Mouse (Mus musculus): ENCODE measurements around the gene Nol7. TPM values are rescaled to one million over a fixed set of nuclear protein-coding genes. Genes with fewer than 3 reads are reported as not detected.

Nol7 gene
- total RNA-seq, 2 experiments from 2014 or later, result 192 to 226 TPM

GRCm38 (mm10) chr13:43413611-43414010 lies 15.4 kb downstream of the Nol7 start:
- no peak for ATAC-seq (replicated peaks; ENCODE audit: poor library complexity, severe bottlenecking)

- ATAC-seq (replicated peaks; ENCODE audit: poor library complexity, severe bottlenecking), result no peak
Measured at GRCm38 (mm10) chr13:43415249-43415648, 17.1 kb downstream of the Nol7 start.

- ATAC-seq (replicated peaks; ENCODE audit: poor library complexity, severe bottlenecking), result no peak
Measured at GRCm38 (mm10) chr13:43428436-43428835, 30.2 kb downstream of the Nol7 start.

- no peak for ATAC-seq (replicated peaks; ENCODE audit: poor library complexity, severe bottlenecking)
Measured at GRCm38 (mm10) chr13:43433395-43433794, 35.2 kb downstream of the Nol7 start.

- no peak; the same call in 1 of the 2 replicates for ATAC-seq (replicated peaks; ENCODE audit: poor library complexity, severe bottlenecking)
Measured at GRCm38 (mm10) chr13:43440376-43440775, 42.2 kb downstream of the Nol7 start.

GRCm38 (mm10) chr13:43442551-43442950 lies 44.4 kb downstream of the Nol7 start:
- no peak for ATAC-seq (replicated peaks; ENCODE audit: poor library complexity, severe bottlenecking)

- no peak for ATAC-seq (replicated peaks; ENCODE audit: poor library complexity, severe bottlenecking)
Measured at GRCm38 (mm10) chr13:43443706-43444105, 45.5 kb downstream of the Nol7 start.

GRCm38 (mm10) chr13:43444717-43445116 lies 46.5 kb downstream of the Nol7 start:
- no peak for ATAC-seq (replicated peaks; ENCODE audit: poor library complexity, severe bottlenecking)

- ATAC-seq (replicated peaks; ENCODE audit: poor library complexity, severe bottlenecking), result no peak
Measured at GRCm38 (mm10) chr13:43445754-43446153, 47.6 kb downstream of the Nol7 start.

GRCm38 (mm10) chr13:43447721-43448120 lies 49.5 kb downstream of the Nol7 start:
- ATAC-seq (replicated peaks; ENCODE audit: poor library complexity, severe bottlenecking), result no peak

GRCm38 (mm10) chr13:43450686-43451085 lies 52.5 kb downstream of the Nol7 start:
- no peak for ATAC-seq (replicated peaks; ENCODE audit: poor library complexity, severe bottlenecking)

GRCm38 (mm10) chr13:43452177-43452576 lies 54.0 kb downstream of the Nol7 start:
- no peak for ATAC-seq (replicated peaks; ENCODE audit: poor library complexity, severe bottlenecking)

GRCm38 (mm10) chr13:43452843-43453605 lies 54.8 kb downstream of the Nol7 start:
- ATAC-seq (replicated peaks; ENCODE audit: poor library complexity, severe bottlenecking), result no peak

- no peak for ATAC-seq (replicated peaks; ENCODE audit: poor library complexity, severe bottlenecking)
Measured at GRCm38 (mm10) chr13:43454431-43454830, 56.2 kb downstream of the Nol7 start.

Other genes starting within 250 kb of the Nol7 start
- 16.7 and 34.8 TPM in 2 replicates for gene Tbc1d7, start 226.9 kb upstream of the Nol7 start, total RNA-seq (2014; fragmentation: Nextera tagmentation)
- 8.2 and 12.7 TPM in 2 replicates for gene Tbc1d7, start 226.9 kb upstream of the Nol7 start, total RNA-seq (2017)
- 13.2 and 13.9 TPM in 2 replicates for gene Gfod1, start 94.2 kb upstream of the Nol7 start, total RNA-seq (2014; fragmentation: Nextera tagmentation)
- 7.5 and 7.8 TPM in 2 replicates for gene Gfod1, start 94.2 kb upstream of the Nol7 start, total RNA-seq (2017)
- gene Sirt5, start 32.9 kb upstream of the Nol7 start, total RNA-seq (2014; fragmentation: Nextera tagmentation), result 5.2 and 15.7 TPM in 2 replicates
- 5.2 and 6.0 TPM in 2 replicates for gene Sirt5, start 32.9 kb upstream of the Nol7 start, total RNA-seq (2017)
- 41.5 and 46.1 TPM in 2 replicates for gene Ranbp9, start 82.9 kb downstream of the Nol7 start, total RNA-seq (2014; fragmentation: Nextera tagmentation)
- gene Ranbp9, start 82.9 kb downstream of the Nol7 start, total RNA-seq (2017), result 56.4 and 84.0 TPM in 2 replicates
- gene Mcur1, start 161.8 kb downstream of the Nol7 start, total RNA-seq (2014; fragmentation: Nextera tagmentation), result 17.1 and 19.3 TPM in 2 replicates
- 12.4 TPM in 2 replicates for gene Mcur1, start 161.8 kb downstream of the Nol7 start, total RNA-seq (2017)
- not detected in 2 replicates for gene Rnf182, start 217.3 kb downstream of the Nol7 start, total RNA-seq (2014; fragmentation: Nextera tagmentation)
- gene Rnf182, start 217.3 kb downstream of the Nol7 start, total RNA-seq (2017), result not detected in 2 replicates

Data from granulocyte monocyte progenitor cell, adult 5-6 weeks (primary cell).